Mouse (Mus musculus) spleen, adult 12 weeks (tissue): ENCODE measurements around the gene Lmntd1.

Experiments
- DNase-seq: peaks from one replicate; pipeline ENCODE4 v3.0.0; 2022; ENCODE audit warnings: low spot score

Gene Lmntd1

DNA sequence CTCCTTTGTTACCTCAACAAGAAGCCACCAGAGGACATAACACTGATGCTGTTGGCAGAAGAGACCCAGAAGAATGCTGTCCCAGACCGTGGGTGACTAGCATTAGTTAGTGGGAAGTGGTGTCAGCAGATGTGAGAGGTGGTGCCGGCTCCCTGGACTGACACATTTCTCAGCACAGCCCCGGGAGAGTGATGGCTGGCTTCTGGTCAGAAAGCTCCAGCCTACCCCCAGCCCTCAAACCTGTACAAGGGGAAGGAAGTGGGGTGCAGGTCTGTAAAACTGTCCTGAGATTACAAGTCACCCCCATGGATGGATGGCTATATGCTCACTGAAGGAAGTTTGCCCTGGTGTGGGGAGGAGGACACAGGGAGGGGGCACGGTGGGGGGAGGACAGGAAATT lies 235.4 kb downstream of the Lmntd1 start:
- DNase-seq, result no peak

DNA sequence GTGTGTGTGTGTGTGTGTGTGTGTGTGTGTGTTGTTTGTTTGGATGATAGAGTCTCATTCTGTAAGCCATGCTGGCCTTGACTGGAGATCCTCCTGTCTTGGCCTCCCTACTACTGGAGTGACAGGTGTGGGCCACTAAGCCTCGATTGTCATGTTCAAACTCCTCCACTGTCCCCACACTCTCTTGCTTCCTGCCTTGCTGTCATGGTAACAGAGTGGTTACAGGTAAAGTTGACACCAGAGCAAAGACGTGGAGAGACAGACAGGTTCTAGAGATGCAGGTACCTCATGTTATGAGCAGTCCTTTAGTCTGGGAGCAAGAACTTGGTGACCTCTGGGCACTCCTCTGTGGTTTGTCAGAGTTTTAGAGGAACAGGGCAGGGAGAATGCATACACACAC lies 239.7 kb downstream of the Lmntd1 start:
- DNase-seq, result no peak

DNA sequence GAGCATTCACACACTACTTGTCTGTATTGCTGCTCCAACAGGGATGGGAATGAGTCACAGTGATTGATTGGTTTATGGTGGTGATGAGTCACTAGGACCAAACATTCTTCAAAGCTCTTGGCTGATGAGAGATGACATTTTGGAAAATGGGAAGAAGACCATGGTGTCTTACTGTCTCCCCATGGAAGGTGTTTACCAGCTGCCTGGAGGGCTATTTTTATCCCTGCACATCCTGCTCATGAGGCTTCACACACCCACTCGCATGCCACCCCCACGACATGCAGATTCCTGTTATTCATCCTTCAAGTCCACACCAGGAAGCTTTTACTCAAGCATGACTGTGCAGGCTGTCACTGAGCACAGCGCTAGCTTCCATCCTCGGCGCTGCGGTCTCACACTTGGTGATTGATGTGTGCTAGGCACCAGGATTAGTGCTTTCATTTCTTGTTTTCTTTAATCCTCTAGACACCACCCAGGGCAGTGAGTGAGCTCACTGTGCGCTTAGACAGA lies 240.4 kb downstream of the Lmntd1 start:
- no peak for DNase-seq

DNA sequence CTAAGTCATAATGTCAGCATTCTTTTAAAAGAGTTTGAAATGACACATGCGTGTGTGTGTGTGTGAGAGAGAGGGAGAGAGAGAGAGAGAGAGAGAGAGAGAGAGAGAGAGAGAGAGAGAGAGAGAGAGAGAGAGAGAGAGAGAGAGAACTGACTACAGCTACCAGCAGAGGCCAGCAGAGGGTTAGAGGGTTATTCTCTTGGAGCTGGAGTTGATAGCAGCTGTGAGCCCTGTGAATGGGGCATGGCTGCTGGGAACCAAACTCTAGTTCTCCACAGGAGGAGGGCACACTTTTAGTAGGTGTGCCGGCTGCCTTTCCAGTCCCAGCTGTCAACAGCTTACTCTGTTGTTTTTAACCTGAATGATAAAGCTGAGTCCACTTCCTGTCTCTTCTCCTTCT lies 242.1 kb downstream of the Lmntd1 start:
- DNase-seq, result no peak

DNA sequence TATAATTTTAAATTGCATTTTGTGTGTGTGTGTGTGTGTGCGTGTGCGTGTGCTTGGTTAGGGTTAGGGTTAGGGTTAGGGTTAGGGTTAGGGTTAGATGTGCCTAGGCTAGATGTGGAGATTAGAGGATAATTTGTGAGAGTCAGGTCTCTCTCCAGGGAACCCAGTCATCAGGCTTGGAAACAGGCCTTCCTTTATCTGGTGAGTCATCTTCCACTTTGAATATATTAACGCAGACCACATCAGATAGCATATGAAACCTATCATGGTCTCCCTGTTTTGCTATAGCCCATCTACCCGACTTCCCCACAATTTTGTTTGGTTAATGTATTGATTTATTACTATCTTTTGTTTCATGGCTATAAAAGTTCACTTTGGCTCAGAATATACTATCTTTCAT lies 242.5 kb downstream of the Lmntd1 start:
- DNase-seq, result no peak

DNA sequence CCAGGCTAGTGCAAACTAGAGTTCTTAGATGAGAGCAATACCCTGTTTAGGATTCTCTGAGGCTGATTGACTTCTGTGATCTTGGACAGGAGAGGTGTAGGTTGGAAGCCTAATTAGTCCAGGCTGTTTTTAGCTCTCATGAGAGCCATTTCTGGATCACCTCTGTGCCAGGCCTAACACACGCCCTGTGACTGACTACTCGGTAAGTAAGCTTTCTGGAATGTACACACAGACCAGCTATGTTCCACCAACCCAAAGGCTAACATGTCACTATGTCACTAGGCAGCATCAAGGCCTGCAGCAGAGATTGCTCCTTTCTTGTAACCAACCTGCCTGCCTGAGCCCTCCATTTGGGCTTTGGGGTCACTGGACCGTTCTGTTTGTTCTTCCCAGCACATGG lies 243.8 kb downstream of the Lmntd1 start:
- no peak for DNase-seq

DNA sequence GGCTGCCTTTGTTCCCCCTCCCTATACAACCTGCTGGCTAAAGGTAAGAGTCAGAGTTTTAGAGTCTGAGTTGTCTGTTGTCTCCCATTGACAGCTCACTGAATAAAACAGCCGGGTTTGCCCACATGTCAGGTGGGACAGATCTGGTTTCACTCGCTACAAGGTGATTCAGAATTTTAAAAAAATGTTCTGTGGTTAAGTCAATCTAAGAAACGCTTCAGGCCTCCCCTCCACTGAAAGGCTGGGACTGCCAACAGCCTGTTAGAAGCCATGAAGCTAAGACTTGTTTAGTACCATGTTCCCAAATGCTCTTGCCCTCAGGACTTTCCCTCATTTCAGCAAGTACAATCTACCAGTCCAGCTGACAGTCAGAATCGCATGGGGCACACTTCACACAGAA lies 244.8 kb downstream of the Lmntd1 start:
- DNase-seq, result no peak

DNA sequence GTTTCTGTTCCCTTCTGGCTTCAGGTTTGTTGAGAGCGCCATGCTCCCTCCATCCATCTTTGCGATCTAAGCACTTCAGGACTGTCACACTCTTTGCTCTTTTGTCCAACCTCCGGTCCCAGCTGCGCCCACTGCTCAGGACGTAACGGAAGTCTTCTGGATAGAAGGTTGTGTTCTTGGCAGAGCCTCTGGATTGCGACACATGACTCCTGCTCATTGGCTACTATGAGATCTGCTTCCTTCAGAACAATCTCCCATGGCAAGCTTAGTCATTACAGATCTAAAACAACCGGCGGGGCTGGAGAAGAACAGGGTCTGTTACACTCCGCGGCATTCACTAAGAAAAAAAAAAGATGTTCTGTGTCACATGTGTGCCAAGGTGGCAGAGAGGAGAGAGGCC lies 247.6 kb downstream of the Lmntd1 start:
- DNase-seq, result no peak

DNA sequence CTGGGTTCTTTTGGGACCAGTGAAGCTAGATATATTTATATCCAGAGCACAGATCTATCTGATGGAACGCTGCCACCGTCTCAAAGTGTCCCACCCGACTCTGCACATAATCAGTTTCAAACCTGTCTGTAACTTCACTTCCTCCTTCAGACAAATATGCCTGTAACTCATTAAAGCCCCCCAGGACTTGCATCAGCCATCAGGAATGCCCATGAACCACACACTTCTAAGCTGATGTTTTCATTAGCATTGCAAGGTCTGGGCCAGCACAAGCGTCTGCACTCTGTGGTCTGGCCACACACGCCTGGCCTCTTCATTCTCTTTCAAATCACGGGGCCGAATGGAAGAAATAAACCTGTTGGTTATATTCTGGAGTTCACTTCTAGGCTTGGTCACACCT lies 250.4 kb downstream of the Lmntd1 start:
- DNase-seq, result no peak

DNA sequence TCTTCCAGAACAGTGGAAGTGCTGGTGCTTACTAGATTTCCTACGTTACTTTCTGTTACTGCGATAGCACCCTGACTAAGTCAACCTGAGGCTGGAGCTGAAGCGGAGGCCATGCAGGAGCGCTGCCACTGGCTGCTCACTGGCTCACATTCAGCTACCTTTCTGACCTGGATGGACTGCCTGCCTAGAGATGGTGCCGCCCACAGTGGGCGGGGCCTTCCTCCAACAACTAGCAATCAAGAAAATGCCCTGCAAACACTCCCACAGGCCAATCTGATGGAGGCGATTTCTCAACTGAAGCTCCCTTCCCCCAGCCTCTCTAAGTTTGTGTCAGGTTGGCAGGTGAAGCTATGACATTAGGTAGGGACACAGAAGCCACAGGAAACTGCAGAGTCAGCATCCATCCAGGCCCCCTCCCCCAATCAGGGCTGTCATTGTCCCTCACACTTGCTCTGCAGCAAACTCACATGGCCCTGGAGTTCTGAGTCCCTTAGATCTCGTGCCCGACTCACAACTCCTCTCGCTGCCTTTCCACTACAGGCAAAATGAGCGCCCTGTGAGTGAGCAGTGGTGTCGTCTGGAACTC lies 252.9 kb downstream of the Lmntd1 start:
- no peak for DNase-seq

DNA sequence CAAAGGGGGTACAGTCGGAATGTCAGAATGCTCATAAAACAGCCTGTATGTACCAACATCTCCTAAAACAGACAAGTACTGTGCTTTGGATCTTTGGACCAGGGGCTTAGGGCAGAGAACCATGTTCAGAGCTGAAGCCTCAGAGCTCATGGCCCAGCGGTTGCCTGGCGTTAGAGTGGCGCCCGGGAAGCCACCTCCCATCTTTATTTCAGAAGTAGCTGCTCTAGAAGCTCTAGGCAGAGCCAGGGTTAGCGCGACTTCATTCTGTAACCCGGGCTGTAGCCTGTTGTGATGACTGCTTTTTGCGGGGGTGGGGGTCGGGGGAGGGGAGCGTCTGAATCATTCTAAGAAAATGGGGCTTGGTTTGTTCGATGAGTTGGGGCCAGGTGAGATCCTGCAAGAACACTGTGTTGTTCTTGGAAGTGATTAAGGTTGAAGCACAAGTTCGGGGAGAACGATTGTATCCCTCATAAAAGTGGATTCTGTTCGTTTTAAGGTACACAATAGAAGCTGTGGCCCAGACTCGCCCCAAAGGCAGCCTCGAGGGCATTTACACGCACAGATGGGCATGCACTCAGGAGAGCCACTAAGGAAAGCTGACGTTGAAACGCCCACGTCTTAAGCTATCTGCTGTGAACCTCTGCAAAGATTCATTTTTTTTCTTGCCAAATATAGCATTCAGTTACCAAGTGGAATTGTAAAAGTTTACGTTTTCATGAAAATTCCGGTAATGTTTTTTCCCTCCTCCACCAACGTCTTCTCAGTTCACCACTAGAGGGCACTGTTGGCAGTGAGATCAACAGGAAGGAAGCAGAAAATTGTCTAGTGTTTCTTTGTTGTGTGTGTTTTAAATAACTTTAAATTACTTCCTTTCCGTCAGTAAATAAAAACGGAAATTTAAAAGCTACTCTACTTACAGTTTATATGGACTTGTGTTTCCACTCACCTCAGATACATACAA lies 254.4 kb downstream of the Lmntd1 start:
- peak; percentile 16 for DNase-seq

DNA sequence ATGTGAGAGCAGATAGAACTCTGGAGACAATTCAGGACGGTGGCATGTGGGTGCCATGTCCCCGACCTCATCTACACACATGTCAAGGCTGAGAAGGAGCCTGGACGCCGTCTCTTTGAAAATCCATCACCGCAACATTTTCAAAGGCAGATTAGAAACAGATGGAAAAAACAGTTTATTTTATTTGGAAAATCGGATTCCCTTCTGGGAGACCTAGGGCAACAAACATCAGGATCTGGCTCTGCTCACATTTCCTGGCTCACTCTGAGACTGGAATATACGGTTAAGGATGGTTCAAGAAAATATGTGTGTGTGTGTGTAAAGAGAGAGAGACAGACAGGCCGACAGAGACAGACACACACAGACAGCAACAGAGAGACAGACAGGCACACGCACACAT lies 256.1 kb downstream of the Lmntd1 start:
- DNase-seq, result no peak

DNA sequence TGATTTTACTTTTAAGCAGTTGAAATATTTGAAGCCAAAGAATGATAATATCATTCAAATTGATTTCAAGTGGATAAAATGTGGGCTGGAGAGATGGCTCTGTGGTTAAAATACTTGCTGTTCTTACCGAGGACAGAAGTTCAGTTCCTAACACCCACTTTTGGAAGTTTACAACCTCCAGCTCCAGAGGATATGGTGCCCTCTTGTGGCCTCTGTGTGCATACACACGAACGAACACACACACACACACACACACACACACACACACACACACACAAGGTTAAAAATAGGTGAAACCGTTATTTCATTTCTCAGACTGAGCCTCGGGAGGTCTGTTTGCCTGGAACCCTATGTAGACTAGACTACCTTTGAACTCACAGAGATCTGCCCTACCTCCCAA lies 260.3 kb downstream of the Lmntd1 start:
- DNase-seq, result no peak

DNA sequence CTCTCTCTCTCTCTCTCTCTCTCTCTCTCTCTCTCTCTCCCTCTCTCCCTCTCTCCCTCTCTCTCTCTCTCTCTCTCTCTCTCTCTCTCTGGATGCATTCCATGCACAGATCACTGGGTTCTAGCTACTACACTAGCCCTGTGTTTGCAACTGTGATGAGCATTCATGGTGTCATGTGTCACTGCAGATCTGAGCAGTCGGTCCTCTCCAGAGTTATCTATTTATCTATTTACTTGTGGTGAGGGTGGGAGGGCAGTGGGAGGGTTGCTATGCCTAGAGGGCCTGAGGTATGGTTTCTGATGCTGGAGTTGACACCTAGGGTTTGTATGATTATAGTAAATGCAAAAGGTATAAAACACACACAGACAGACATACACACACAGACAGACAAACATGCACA lies 261.4 kb downstream of the Lmntd1 start:
- no peak for DNase-seq

DNA sequence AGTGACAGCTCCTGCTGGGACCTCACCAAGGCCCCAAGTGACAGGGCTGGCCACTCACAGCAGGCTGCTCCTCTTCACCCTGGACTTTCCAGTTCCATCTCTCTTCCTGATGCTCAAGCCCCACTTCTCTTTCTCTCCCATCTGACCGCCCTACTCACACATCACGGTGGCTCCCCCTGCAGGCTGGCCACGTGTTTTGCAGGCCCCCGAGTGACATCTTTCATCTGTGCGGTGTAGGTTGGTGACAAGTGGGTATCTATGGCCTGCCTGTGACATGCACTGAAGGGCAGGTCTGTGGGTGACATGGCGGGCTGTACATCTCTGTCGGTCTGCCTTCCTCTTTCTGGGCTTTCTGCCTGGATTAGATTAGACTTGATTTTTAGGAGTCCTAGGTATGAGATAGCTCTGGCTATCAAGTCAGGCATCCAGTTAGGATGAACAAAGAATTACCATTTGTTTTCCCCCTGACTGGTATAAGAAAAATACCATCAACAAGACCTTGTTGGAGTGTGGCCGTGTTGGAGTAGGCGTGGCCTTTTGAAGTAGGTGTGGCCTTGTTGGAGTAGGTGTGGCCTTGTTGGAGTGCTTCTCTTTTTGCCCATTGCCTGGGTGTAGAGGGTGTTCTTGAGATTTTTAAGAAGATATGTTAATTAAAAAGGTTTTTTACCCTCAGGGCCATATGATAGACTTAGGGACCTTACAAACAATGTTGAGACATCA lies 265.8 kb downstream of the Lmntd1 start:
- no peak for DNase-seq

DNA sequence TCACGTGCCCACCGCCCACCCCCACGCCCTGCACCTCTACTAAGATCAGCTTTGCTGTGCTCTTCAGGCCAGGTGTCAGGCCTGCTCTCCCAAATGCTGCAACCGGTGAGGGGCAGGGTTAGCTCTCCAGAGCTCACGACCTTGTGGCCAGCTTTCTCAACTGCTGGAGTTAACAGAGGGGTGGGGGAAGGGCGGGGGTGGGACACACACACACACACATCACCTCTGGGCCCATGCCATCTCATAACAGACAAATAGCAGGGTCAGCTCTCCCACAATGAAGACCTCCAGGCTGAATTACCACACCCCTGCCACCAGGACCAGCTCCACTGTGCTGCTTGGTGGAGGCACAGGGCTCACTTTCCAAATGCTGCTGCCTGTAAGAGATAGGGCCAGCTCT lies 266.5 kb downstream of the Lmntd1 start:
- DNase-seq, result no peak

DNA sequence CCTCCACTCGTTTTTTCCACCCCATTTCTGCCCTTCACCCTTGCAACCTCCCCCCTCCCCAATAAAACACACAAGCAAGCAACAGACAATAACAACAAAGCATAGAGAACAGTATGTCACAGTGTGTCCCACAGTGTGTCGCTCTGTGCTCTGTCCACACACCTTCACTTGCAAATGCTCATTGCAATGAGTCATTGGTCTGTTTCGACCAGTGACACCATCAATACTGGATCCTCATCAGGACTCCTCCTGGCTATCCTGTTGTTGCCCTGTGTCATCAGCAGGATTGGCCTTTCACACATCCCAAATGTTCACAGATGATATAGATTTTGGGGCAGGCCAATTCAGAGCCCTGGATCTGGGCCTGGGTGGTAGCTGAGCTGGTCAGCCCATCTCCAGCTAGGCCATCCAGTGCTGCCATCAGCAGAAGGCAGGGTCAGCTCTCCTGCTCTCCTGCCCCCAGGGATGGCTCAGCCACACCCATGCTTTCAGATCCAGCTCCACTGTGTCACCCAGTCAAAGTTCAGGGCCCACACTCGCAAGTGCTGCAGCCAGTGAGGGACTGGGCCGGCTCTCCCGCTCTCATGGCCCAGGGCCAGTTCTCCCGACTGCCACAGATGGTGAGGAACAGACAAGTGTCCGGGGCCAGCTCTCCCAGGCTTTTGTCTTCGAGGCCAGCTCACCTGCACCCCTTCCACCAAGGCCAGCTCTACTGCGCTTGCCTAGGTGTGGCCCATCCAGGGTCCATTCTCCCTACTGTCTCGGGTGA lies 267.1 kb downstream of the Lmntd1 start:
- DNase-seq, result no peak

DNA sequence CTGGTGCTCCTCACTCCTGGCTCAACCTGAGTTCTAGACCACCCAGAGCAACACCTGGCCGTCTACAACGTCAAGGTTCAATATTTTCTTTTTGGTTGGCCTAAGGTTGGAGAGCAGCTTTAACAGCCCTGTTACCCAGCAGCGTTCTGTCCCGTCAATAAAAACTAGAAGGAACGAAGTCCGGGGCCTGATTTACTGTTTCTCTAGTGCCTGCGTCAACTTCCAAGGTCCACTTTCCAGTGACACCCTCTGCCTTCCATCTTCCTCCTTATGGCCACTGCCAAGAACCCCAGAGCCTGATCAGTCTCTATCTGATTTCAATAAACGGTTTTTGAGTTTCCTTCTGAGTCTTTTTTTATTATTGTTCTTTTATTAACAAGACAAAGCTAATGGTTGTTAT lies 267.8 kb downstream of the Lmntd1 start:
- no peak for DNase-seq

DNA sequence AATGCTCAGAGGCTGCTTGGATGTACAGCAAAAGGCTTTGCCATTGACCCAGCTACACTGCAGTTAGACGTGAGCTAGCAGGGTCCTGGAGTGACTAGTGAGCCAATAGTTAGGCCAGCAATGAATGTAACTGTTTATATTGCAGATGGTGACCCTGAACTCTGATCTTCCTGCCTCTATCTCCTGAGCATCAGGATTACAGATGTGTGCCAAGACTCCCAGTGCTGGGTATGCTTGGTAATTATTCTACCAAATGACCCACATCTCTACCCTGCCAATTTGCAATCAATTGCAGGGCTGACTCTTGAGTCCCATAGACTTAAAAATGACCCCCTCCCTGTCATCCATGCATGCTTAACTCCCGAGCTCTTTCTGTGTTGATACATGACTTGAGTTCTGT lies 269.4 kb downstream of the Lmntd1 start:
- DNase-seq, result no peak

DNA sequence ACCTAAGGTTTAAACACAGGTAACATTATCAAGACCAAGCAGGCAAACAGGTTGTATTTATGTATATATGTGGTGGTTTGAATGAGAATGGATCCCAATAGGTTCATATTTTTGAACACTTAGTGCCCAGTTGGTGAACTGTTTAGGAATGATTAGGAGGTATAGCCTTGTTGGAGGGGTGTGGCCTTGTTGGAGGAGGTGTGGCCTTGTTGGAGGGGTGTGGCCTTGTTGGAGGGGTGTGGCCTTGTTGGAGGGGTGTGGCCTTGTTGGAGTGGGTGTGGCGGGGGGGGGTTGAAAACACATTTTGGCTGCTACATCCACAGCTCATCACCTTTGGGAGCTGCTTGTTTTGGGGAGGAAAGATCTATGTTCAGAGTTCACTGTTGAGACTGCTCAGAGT lies 270.7 kb downstream of the Lmntd1 start:
- DNase-seq, result no peak

DNA sequence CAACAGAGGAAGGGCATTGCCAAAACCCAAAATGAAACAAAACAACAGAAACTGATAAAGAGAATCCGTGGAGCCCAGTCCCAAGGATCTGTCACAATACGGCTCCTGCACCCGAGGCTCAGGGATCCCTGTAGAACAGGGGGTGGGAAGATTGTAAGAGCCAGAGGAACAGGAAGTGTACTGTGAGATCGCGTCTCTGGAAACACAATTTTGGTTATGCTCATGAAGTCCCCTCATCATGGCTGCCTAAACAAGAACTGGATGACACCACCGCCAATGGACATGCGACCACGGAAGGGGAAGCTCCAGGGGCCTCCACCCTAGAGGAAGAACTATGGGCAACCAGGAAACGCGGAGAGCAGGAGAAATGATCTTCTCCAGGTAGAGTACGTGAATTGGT lies 271.3 kb downstream of the Lmntd1 start:
- no peak for DNase-seq
